Mouse (Mus musculus) cerebellum, adult 2 months (tissue): Measurements from ENCODE around the gene Cnpy4.

Source experiments
- CTCF ChIP-seq: fragments of 200-500 bp; IDR thresholded peaks from 2 replicates; pipeline ENCODE4 v1.5.1; 2011; ENCODE audit warnings: low read depth, mild to moderate bottlenecking, control low read depth, low read length, moderate library complexity, borderline replicate concordance; ENCODE audit not compliant: insufficient read depth
- POLR2A ChIP-seq: fragments of 200-500 bp; IDR thresholded peaks from 2 replicates; pipeline ENCODE4 v1.6.1; 2011; ENCODE audit warnings: low read length, control low read depth, borderline replicate concordance; ENCODE audit not compliant: insufficient read depth

- no peak for TF ChIP-seq POLR2A
- TF ChIP-seq CTCF, result no peak
Observed at GRCm38 (mm10) chr5:138226491-138226890, 39.2 kb downstream of the Cnpy4 start.
